Mouse (Mus musculus) erythroid progenitor cell, adult 5-6 weeks (primary cell): ENCODE data around the gene St6galnac3. TPM values are rescaled to one million over a fixed set of nuclear protein-coding genes. Genes with fewer than 3 reads are reported as not detected.
"Not testable (repeated sequence)": the region's sequence is repeated elsewhere in the genome, so short reads cannot be mapped to it uniquely, and the experiment has no call there.

Experiments
- ATAC-seq: replicated peaks from 2 replicates; pipeline ENCODE4 v1.8.0; 2016; ENCODE audit warnings: moderate number of reproducible peaks, mild to moderate bottlenecking, moderate TSS enrichment, inconsistent platforms; ENCODE audit not compliant: poor library complexity, low FRiP score, severe bottlenecking
- total RNA-seq, 2 experiments: library from RNA; stranded (forward) in 1 of 2; stranded (reverse) in 1 of 2; fragments of 150-400 nt in 1 of 2; fragments of 186-747, 209-891 nt in 1 of 2; gene quantifications; 2 replicates each; pipeline versions ENCODE4 v1.2.3 to v1.2.4; 2015 to 2017; ENCODE audit warnings: low replicate concordance in 2 of 2

Gene St6galnac3
- 4.3 and 5.4 TPM in 2 replicates for total RNA-seq (2015; ENCODE audit: low replicate concordance)
- 4.6 and 10.7 TPM in 2 replicates for total RNA-seq (2017; ENCODE audit: low replicate concordance)

GRCm38 (mm10) chr3:153724701-153725668, at the start of gene St6galnac3:
St6galnac3 (minus strand) TSS chr3:153725174.
- peak; percentile 95 for ATAC-seq

- peak; percentile 60 for ATAC-seq
Measured at GRCm38 (mm10) chr3:153774568-153774967, 49.6 kb upstream of the St6galnac3 start.

GRCm38 (mm10) chr3:153771479-153771878, 46.5 kb upstream of the St6galnac3 start:
- ATAC-seq = no peak

GRCm38 (mm10) chr3:153770573-153770972, 45.6 kb upstream of the St6galnac3 start:
- no peak for ATAC-seq

GRCm38 (mm10) chr3:153769220-153769619, 44.2 kb upstream of the St6galnac3 start:
- ATAC-seq = no peak

DNA sequence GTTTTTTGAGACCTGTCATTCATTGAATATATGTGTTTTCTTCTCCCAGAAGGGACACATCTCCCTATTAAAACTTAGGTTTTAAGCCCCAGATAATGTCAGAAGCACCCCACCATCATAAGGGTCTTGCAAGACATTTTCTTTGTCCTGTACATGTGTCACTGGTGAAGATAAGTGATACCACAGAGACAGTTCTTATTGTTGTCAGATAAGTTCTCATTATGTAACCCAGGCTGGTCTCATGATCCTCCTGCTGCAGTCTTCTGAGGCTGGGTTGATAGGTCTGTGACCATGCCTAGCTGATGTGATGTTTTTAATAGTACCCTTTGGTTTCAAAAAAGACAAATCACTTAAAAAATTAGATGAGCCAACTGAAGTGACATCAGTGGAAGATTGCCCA, 40.2 kb upstream of the St6galnac3 start:
- ATAC-seq = no peak

- ATAC-seq = no peak
Measured at GRCm38 (mm10) chr3:153764760-153765159, 39.8 kb upstream of the St6galnac3 start.

GRCm38 (mm10) chr3:153761171-153761570, 36.2 kb upstream of the St6galnac3 start:
- no peak for ATAC-seq

- no peak for ATAC-seq
Measured at GRCm38 (mm10) chr3:153759269-153759668, 34.3 kb upstream of the St6galnac3 start.

GRCm38 (mm10) chr3:153756500-153756996, 31.6 kb upstream of the St6galnac3 start:
- ATAC-seq = no peak

- ATAC-seq = not testable (repeated sequence)
Measured at GRCm38 (mm10) chr3:153755785-153756326, 30.9 kb upstream of the St6galnac3 start.

DNA sequence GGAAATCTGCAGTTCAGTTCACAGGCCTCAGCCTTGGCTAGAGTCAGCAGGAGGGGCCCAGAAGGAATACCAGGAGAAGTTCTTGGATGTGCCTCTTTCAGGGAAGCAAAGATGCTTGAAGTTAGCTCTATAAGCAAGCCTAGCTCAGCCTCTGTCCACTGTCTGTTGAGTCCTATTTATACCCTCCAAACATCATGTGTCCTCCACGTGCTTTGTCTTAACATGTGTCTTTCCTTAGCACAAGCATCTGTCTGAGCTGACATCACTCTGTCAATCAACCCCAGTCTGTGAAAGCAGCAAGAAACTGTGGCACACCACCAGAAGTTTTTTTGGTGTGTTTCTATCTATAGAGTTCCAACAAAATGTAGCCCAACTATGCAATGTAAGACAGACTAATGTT, 26.5 kb upstream of the St6galnac3 start:
- ATAC-seq = no peak

DNA sequence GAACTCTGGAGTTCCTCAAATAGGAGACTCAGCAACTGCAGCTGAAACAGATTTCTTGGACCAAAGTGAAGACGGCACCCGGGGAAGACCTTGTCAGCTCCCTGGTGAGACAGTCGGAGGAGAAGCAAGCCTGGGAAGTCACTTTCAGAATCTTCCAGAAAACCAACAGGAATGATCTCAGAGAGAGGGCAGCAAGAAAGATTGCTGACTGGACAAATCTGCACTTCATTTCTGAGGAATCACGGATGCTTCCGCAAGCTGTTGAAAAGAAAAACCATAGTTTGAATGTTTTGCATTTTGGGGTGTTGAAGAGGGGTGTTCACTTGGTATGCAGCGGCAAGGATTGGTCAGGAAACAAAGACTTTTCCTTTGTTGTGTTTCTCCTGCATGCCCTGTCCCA, 24.4 kb upstream of the St6galnac3 start:
- no peak for ATAC-seq

GRCm38 (mm10) chr3:153748293-153748692, 23.3 kb upstream of the St6galnac3 start:
- no peak for ATAC-seq

- no peak for ATAC-seq
Measured at GRCm38 (mm10) chr3:153745099-153745498, 20.1 kb upstream of the St6galnac3 start.

DNA sequence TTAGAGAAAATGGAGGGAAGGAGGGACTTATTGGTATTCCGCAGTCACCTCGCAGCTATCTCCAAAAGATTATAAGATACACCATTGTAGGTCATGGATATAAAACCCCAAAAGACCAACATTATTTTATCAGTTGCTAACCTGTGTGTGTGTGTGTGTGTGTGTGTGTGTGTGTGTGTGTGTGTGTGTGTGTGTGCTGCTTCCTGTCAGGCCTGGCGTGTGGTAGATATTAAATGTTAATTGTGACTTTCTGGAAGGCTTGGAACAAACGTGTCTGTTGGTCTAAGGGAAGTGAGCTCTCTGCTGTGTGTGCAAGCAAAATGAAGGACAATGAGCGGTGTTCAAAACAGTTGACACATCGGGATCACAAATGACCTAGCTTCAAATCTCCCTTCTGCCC, 19.5 kb upstream of the St6galnac3 start:
- ATAC-seq = no peak

- no peak for ATAC-seq
Measured at GRCm38 (mm10) chr3:153741800-153742199, 16.8 kb upstream of the St6galnac3 start.

DNA sequence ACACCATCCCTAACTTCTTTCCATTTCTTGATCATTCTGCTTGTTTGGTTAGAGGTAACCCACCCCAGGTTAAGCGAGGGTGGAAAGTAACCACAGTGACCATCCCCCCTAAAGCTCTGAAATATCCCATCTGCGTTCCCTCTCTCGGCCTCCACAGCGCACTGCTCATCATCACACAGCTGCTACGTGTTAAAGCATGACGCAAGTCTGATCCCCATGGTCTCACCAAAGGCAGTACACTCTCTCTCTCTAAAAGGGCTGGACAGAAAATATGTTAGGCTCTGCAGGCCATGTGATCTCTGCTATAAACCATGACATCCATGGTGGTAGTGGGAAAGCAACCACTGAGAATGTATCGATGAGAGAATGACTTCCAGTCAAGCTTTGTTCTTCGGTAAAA, 14.4 kb upstream of the St6galnac3 start:
- ATAC-seq = no peak

- ATAC-seq = no peak
Measured at GRCm38 (mm10) chr3:153738421-153738820, 13.4 kb upstream of the St6galnac3 start.

DNA sequence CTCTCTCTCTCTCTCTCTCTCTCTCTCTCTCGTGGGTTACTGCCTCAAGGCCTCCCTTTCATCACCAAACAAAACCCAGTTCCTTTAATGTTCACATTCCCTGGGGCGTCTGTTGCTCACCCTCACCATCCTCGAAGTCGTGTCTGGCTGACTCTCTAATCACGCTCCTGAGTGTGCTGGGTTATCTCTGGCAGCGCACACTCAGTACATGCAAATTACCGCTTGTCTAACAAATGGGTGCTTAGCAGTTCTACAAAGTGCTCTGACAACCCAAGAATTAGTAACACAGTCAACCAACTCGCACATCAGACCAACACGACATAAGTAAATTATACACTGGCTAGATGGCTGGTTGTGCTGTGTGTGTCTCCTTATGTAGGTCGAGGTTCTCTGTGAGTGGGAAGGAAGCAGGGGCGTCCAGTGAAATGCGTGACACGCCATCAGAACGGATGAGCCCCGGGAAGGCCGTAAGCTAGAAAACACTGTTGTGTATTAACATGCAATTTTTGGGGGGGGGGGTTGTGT, 11.8 kb upstream of the St6galnac3 start:
- no peak for ATAC-seq
